Mouse (Mus musculus) neutrophil, adult 83 days (primary cell): ENCODE data around the gene Tas2r122. TPM values are rescaled to one million over a fixed set of nuclear protein-coding genes. Genes with fewer than 3 reads are reported as not detected.

Source experiments
- total RNA-seq, 2 experiments: library from RNA; stranded (reverse); gene quantifications; one replicate each; pipeline ENCODE4 v1.2.4; 2023

Tas2r122 gene
- total RNA-seq: not detected

DNA sequence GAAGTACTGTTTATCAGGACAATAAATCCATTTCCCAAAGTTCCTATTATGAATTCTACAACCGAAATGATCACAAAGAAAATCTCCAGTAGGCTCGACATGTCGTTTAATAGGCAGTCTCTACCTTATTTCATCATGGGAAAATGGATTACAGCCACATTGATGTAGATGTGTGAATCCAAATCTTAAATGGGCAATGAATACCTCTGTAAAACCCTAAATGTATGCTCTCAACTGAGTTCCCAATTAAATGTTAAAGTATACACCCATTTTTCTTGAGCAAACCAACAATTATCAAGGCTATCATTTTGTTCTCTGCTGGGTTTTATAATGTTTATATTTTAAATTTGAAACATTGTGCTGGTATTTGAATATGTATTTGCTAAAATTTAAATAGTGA is at the start of gene Tas2r122:
TSS of gene Tas2r122 (minus strand) at position 101 of the 400 bp plus-strand sequence.

DNA sequence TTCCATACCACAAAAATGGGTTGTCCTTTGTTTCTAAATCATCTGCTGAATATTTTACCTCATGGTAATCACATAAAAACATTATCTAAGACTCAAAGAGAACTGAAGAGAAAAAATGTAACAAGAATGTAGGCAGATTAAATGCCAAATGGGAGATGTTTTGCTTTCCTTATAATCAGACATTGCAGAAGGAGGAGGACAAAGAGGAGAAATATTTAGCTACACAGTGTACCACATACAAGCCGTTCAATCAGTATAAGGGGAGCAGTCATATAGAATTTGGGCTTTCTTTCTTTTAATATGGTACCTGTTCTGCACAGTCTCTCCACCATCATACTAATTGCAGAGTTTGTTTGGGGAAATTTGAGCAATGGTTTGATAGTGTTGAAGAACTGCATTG is 42.7 kb upstream of the Tas2r122 start, which contains the start of gene Tas2r124:
TSS of gene Tas2r124 (plus strand) at position 301 of the 400 bp plus-strand sequence.

GRCm38 (mm10) chr6:132737935-132738334 is 26.2 kb upstream of the Tas2r122 start, which contains the start of gene Tas2r115:
TSS of gene Tas2r115 (minus strand) at chr6:132738035.

GRCm38 (mm10) chr6:132700907-132701306 is 10.8 kb downstream of the Tas2r122 start, which contains the start of gene Tas2r121:
TSS of gene Tas2r121 (minus strand) at chr6:132701007.

Other genes starting within 250 kb of the Tas2r122 start
- not detected for gene Prh1, start 142.1 kb downstream of the Tas2r122 start, total RNA-seq
- not detected for gene Prp2, start 116.0 kb downstream of the Tas2r122 start, total RNA-seq
- not detected for gene A630073D07Rik, start 60.4 kb downstream of the Tas2r122 start, total RNA-seq
- not detected for gene Tas2r120, start 55.0 kb downstream of the Tas2r122 start, total RNA-seq
- gene Tas2r121, start 10.9 kb downstream of the Tas2r122 start, total RNA-seq: not detected
- not detected for gene Tas2r115, start 26.1 kb upstream of the Tas2r122 start, total RNA-seq
- gene Tas2r124, start 42.8 kb upstream of the Tas2r122 start, total RNA-seq: not detected
- not detected for gene Tas2r102, start 50.2 kb upstream of the Tas2r122 start, total RNA-seq
- not detected for gene Tas2r136, start 66.2 kb upstream of the Tas2r122 start, total RNA-seq
- not detected for gene Tas2r117, start 90.9 kb upstream of the Tas2r122 start, total RNA-seq
- gene Tas2r123, start 135.2 kb upstream of the Tas2r122 start, total RNA-seq: not detected
- gene Tas2r116, start 143.5 kb upstream of the Tas2r122 start, total RNA-seq: not detected
- gene Tas2r110, start 156.1 kb upstream of the Tas2r122 start, total RNA-seq: not detected
- not detected for gene Tas2r113, start 181.1 kb upstream of the Tas2r122 start, total RNA-seq
- gene Tas2r125, start 197.7 kb upstream of the Tas2r122 start, total RNA-seq: not detected
- gene Tas2r129, start 239.2 kb upstream of the Tas2r122 start, total RNA-seq: not detected
- not detected for gene Tas2r131, start 246.0 kb upstream of the Tas2r122 start, total RNA-seq